Mouse (Mus musculus) stomach, embryonic 14.5 days (tissue): ENCODE data around the gene Ccdc159. TPM values are rescaled to one million over a fixed set of nuclear protein-coding genes. Genes with fewer than 3 reads are reported as not detected.
A peak's percentile ranks its signal among the peaks of the same experiment; 100 is the strongest.

Experiments used
- ATAC-seq: fragments of 200-750 bp; cut with Nextera tagmentation; 2 replicates; pipeline ENCODE4 v1.8.0; 2017; ENCODE audit warnings: low read depth, moderate TSS enrichment; ENCODE audit not compliant: insufficient number of reproducible peaks, insufficient read depth, low FRiP score
- H3K27ac ChIP-seq: fragments of 300-500 bp; sonication (generic); 2 replicates; pipeline ENCODE4 v1.5.1; 2014; ENCODE audit warnings: mild to moderate bottlenecking, low read length, moderate library complexity, mixed read lengths
- H3K27me3 ChIP-seq: fragments of 300-500 bp; sonication (generic); 2 replicates; pipeline ENCODE4 v1.6.1; 2014; ENCODE audit warnings: low read length, control low read depth, mixed read lengths; ENCODE audit not compliant: control insufficient read depth, insufficient read depth
- H3K36me3 ChIP-seq: fragments of 300-500 bp; sonication (generic); 2 replicates; pipeline ENCODE4 v1.6.1; 2014; ENCODE audit warnings: mild to moderate bottlenecking, control low read depth, low read length, moderate library complexity, mixed read lengths; ENCODE audit not compliant: control insufficient read depth, insufficient read depth
- H3K4me1 ChIP-seq: fragments of 300-500 bp; sonication (generic); 2 replicates; pipeline ENCODE4 v1.6.1; 2014; ENCODE audit warnings: low read length, control low read depth, mixed read lengths; ENCODE audit not compliant: control insufficient read depth, insufficient read depth
- H3K4me2 ChIP-seq: fragments of 300-500 bp; sonication (generic); replicated peaks from 2 replicates; pipeline ENCODE4 v1.6.1; 2014; ENCODE audit warnings: low read depth, low read length, control low read depth
- H3K4me3 ChIP-seq: fragments of 300-500 bp; sonication (generic); 2 replicates; pipeline ENCODE4 v1.5.1; 2014; ENCODE audit warnings: low read depth, low read length, control low read depth
- H3K9ac ChIP-seq: fragments of 300-500 bp; sonication (generic); replicated peaks from 2 replicates; pipeline ENCODE4 v1.6.1; 2014; ENCODE audit warnings: low read depth, mild to moderate bottlenecking, control low read depth, low read length, moderate library complexity, mixed read lengths
- H3K9me3 ChIP-seq: fragments of 300-500 bp; sonication (generic); 2 replicates; pipeline ENCODE4 v1.6.1; 2016; ENCODE audit warnings: low read depth, low read length, control low read depth; ENCODE audit not compliant: control insufficient read depth
- WGBS: fragments of 180-500 bp; shearing (Covaris S2); extraction: QIAGEN DNeasy Blood & Tissue Kit; methylation state at CpG from one replicate; pipeline ENCODE4 v1.1.7; 2014; 5-methylcytosine and 5-hydroxymethylcytosine counted together
- polyA plus RNA-seq: library from polyadenylated mRNA; unstranded; fragments of >200 nt; fragmentation: Nextera tagmentation; extraction: Ambion mirVana; gene quantifications from 2 replicates; pipeline ENCODE4 v1.2.1, GENCODE M21; 2014

The Ccdc159 gene
- polyA plus RNA-seq, 1 experiment from 2014 or later = 6.3 TPM

DNA sequence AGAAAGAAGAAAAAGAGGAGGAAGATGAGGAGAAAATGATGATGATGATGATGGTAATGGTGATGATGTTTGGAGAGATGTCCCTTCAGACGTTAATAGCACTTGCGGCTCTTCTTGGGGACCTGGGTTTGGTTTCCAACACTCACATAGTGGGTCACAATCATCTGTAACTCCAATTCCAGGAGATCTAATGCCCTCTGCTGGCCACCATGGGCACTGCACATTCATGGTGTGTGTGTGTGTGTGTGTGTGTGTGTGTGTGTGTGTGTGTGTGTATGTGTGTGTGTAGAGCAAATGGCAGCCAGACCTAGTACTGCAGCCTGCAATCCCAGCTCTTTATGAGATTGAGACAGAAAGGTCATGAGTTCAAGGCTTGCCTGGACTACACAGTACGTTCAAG lies 24.7 kb downstream of the Ccdc159 start:
- WGBS = 72% methylated on average over 3 of the region's 3 CpGs
- ATAC-seq = no peak
- Histone ChIP-seq H3K4me3 (no peak overlapping the region), H3K27ac (no peak overlapping the region), H3K4me1 (no peaks in the 10 kb centered on the region; the same call in 1 of the 2 replicates), H3K27me3 (no peaks in the 10 kb centered on the region), H3K4me2 (no peak overlapping the region), H3K9me3 (no peaks in the 10 kb centered on the region), H3K9ac (no peak overlapping the region), H3K36me3 (no peaks in the 10 kb centered on the region)

DNA sequence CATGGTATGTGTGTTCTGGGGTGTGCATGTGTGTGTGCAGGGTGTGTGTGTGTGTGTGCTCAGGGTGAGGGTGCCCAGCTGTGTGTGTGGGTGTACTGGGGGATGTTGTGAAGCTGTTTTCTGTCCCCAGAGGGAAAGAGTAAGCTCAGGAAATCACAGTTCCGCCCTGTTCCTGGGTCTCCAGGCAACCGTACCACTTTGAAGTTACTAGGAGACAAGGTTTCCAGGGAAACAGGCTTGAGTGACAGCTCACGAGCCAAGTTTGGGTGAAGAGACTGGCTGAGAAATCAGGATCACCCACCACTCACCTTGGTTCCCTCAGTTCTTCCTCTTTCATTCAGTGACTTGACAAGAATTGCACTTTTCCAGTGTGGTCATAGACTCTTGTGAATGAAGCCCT lies 26.3 kb downstream of the Ccdc159 start:
- Histone ChIP-seq H3K27ac (no peak overlapping the region), H3K4me3 (no peak overlapping the region), H3K4me1 (no peaks in the 10 kb centered on the region), H3K36me3 (no peaks in the 10 kb centered on the region), H3K4me2 (no peak overlapping the region), H3K9ac (no peak overlapping the region), H3K27me3 (no peaks in the 10 kb centered on the region), H3K9me3 (no peaks in the 10 kb centered on the region)
- ATAC-seq = no peak
- 14% methylated on average over 3 of the region's 3 CpGs for WGBS

DNA sequence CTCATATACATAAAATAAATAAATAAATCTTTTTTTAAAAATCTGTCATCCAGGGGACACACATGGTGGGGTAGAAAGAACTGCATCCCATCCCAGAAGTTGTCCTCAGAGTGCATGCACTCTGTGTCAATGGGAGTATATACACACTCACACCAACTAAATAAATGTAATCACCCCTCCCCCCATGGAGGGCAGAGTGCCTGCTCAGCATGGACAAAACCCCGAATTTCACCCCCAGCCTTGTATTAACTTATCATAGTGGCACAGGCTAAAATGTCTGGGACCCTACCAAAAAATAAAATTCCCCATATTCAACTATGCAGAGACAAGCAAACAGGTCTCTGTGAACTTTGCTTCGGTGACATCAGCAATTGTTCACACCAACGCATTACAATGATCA lies 27.4 kb downstream of the Ccdc159 start:
- 73% methylated on average over 3 of the region's 3 CpGs for WGBS
- H3K36me3 ChIP-seq = no peaks in the 10 kb centered on the region
- no peaks in the 10 kb centered on the region for H3K27me3 ChIP-seq
- H3K4me1 ChIP-seq = no peaks in the 10 kb centered on the region
- H3K4me3 ChIP-seq = no peak overlapping the region
- H3K9ac ChIP-seq = no peak overlapping the region
- H3K4me2 ChIP-seq = 0 out of 2 replicates have a peak overlapping the region, but pooled peaks have one; percentile 59
- no peak overlapping the region for H3K27ac ChIP-seq
- ATAC-seq = no peak
- no peaks in the 10 kb centered on the region for H3K9me3 ChIP-seq

DNA sequence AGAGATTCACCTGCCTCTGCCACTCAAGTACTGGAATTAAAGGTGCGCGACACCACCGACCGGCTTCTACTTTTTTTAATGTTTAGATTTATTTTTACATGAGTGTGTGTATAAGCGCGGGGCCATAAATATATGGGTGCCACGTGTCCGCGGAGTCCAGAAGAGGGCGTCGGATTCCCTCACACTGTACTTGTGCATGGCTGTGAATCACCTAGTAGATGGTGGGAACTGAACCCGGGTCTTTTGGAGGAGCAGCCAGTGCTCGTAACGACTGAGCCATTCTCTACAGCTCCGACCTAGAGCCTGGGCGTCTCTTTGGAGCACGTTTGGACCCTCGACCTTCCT lies 27.9 kb downstream of the Ccdc159 start:
- H3K4me2 ChIP-seq = peak overlapping the region; percentile 59
- WGBS = 2% methylated on average over 18 of the region's 18 CpGs
- H3K9ac ChIP-seq = peak overlapping the region; percentile 57
- peaks cover under 1% of the 10 kb centered on the region; the same call in 1 of the 2 replicates for H3K27me3 ChIP-seq
- H3K4me3 ChIP-seq = peak overlapping the region; percentile 66
- H3K27ac ChIP-seq = peak overlapping the region; percentile 87; the same call in 1 of the 2 replicates
- peak; percentile 73 for ATAC-seq
- no peaks in the 10 kb centered on the region for H3K4me1 ChIP-seq
- no peaks in the 10 kb centered on the region for H3K9me3 ChIP-seq
- no peaks in the 10 kb centered on the region for H3K36me3 ChIP-seq

DNA sequence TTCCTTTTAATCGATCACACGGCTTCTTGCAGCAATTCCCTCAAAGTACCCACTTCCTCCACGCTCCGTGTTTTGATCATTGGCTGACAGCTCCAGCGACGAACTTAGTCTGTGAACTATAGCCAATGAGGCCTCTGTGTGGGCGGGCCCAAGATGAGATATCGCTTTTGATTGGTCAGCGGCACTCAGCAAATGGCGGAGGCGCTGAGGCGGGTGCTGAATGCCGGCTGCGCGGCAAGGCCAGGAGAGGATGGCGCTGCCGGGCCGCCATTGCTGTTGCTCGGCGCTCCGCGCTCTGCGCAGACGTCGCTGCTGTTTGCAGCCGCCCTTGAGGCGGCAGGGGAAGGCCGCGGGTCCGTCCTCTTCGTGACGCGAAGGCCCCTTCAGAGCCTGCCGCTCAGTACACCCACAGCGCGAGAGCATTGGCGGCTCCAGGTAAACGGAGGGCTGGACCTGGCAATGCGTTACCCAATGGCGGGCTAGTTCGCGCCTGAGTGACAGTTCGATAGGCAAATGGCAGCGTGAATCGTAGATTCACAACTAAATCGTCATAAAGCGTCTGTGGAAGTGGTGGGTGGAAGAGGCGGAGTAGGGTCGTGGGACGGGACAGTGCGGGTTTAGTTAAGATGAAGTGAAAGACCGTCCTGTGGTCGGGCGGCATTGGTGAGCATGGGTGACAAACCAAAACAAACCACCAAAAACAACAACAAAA lies 28.5 kb downstream of the Ccdc159 start, which contains the start of gene Swsap1:
TSS of gene Swsap1 (plus strand) at position 186 of the 712 bp plus-strand sequence.
- H3K27me3 ChIP-seq = peaks cover 6% of the 10 kb centered on the region
- no peaks in the 10 kb centered on the region for H3K36me3 ChIP-seq
- WGBS = under 1% methylated on average over 54 of the region's 54 CpGs
- H3K4me1 ChIP-seq = no peaks in the 10 kb centered on the region; the same call in 1 of the 2 replicates
- peak within 1 kb of the TSS; percentile 59 for H3K4me2 ChIP-seq
- peak; percentile 97 for ATAC-seq
- peak within 1 kb of the TSS; percentile 87 for H3K27ac ChIP-seq
- peak within 1 kb of the TSS; percentile 66 for H3K4me3 ChIP-seq
- H3K9me3 ChIP-seq = no peaks in the 10 kb centered on the region
- peak within 1 kb of the TSS; percentile 57 for H3K9ac ChIP-seq

DNA sequence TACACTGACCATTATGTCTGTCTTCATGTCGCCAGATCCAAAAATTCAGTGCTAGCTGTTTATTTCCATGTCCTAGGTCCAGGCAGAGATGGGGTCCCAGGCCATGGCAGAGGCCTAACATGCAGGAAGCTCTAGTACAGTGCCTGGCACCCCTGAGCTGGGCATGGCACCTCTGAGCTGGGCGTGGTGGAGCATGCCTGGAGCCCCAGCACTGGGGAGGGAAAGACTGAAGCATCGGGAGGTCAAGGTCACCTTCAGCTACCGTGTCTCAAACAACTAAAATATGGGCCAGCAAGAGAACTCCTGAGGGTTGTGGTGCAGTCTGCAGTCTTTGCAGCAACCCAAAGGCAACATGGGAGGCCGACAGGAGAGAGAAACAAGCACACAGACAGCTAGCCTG lies 31.1 kb downstream of the Ccdc159 start:
- Histone ChIP-seq H3K36me3 (no peaks in the 10 kb centered on the region), H3K4me1 (peaks cover 16% of the 10 kb centered on the region; the same call in 1 of the 2 replicates), H3K9ac (no peak overlapping the region), H3K4me3 (no peak overlapping the region), H3K27me3 (peaks cover 14% of the 10 kb centered on the region), H3K4me2 (no peak overlapping the region), H3K9me3 (no peaks in the 10 kb centered on the region), H3K27ac (no peak overlapping the region)
- WGBS = 72% methylated on average over 5 of the region's 5 CpGs
- no peak for ATAC-seq

DNA sequence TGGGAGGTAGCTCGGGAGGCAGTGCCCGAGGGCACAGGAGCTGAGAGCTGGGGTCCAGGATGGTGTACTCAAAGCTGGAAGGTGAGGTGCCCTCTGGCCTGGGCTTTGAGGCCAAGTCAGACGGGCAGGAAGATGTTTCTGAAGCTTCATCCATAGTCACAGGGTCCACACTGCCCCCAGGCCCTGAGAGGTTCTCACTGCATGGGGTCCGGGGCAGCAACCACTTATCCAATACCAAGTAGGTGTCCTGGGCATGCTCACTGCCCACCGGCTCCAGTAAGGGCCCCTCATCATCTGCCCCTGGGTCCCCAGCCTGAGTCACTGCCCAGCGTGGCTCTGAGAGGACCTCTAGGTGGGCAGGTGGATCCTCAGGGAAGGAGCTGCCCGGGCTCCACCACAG lies 32.0 kb downstream of the Ccdc159 start:
- ATAC-seq = no peak
- H3K9me3 ChIP-seq = no peaks in the 10 kb centered on the region
- no peak overlapping the region for H3K4me2 ChIP-seq
- H3K4me3 ChIP-seq = no peak overlapping the region
- H3K4me1 ChIP-seq = peaks cover 16% of the 10 kb centered on the region; the same call in 1 of the 2 replicates
- no peak overlapping the region for H3K9ac ChIP-seq
- no peak overlapping the region for H3K27ac ChIP-seq
- 87% methylated on average over 7 of the region's 7 CpGs for WGBS
- no peaks in the 10 kb centered on the region for H3K36me3 ChIP-seq
- H3K27me3 ChIP-seq = peaks cover 14% of the 10 kb centered on the region

DNA sequence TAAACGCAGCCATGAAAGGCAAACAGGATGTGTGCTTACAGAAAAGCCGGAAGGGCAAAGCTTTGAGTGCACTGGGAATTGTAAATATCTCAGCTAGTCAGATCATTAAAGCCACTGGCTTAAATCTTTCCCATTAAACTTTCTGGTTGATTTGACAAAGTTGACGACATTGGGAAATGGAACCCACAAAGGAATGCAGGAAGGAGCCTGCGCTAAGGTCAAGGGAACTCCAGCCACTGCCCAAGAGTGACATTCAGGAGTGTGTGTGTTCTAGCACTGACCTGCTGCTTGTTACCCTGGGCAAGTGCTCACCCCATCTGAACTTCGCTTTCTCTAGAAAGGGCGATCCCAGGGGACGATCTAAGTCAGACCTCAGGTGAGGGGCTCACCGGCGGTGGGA lies 32.9 kb downstream of the Ccdc159 start:
- H3K4me2 ChIP-seq = no peak overlapping the region
- no peak overlapping the region for H3K9ac ChIP-seq
- no peaks in the 10 kb centered on the region for H3K9me3 ChIP-seq
- H3K4me1 ChIP-seq = peaks cover 16% of the 10 kb centered on the region; the same call in 1 of the 2 replicates
- ATAC-seq = no peak
- no peak overlapping the region for H3K4me3 ChIP-seq
- H3K27me3 ChIP-seq = peaks cover 14% of the 10 kb centered on the region
- H3K36me3 ChIP-seq = no peaks in the 10 kb centered on the region
- no peak overlapping the region for H3K27ac ChIP-seq
- 48% methylated on average over 9 of the region's 9 CpGs for WGBS
